Mouse (Mus musculus): ENCODE data around the gene Mad1l1. TPM values are rescaled to one million over a fixed set of nuclear protein-coding genes. Genes with fewer than 3 reads are reported as not detected.

Mad1l1 gene
- polyA plus RNA-seq, 1 experiment = 29.9 TPM

GRCm38 (mm10) chr5:140035641-140036040 is 285.7 kb downstream of the Mad1l1 start:
- DNase-seq (ENCODE audit: low read depth) = no peak
- TF ChIP-seq POLR2A (IDR thresholded peaks at IDR 0.05; ENCODE audit: borderline replicate concordance, extremely low read depth, insufficient read depth, insufficient read length, poor library complexity, severe bottlenecking) = no peak
- no peak for TF ChIP-seq CTCF (IDR thresholded peaks at IDR 0.05; ENCODE audit: borderline replicate concordance, extremely low read depth, insufficient read depth, insufficient read length)

GRCm38 (mm10) chr5:140035025-140035330 is 286.4 kb downstream of the Mad1l1 start:
- DNase-seq (ENCODE audit: low read depth) = peak; percentile 28
- TF ChIP-seq CTCF (IDR thresholded peaks at IDR 0.05; ENCODE audit: borderline replicate concordance, extremely low read depth, insufficient read depth, insufficient read length) (peak; percentile 65), POLR2A (IDR thresholded peaks at IDR 0.05; ENCODE audit: borderline replicate concordance, extremely low read depth, insufficient read depth, insufficient read length, poor library complexity, severe bottlenecking) (no peak)

GRCm38 (mm10) chr5:140034300-140035024 is 286.9 kb downstream of the Mad1l1 start:
- TF ChIP-seq POLR2A (IDR thresholded peaks at IDR 0.05; ENCODE audit: borderline replicate concordance, extremely low read depth, insufficient read depth, insufficient read length, poor library complexity, severe bottlenecking) (no peak), CTCF (IDR thresholded peaks at IDR 0.05; ENCODE audit: borderline replicate concordance, extremely low read depth, insufficient read depth, insufficient read length) (no peak)
- no peak for DNase-seq (ENCODE audit: low read depth)

GRCm38 (mm10) chr5:140026366-140026765 is 295.0 kb downstream of the Mad1l1 start:
- no peak for DNase-seq (ENCODE audit: low read depth)
- TF ChIP-seq CTCF (IDR thresholded peaks at IDR 0.05; ENCODE audit: borderline replicate concordance, extremely low read depth, insufficient read depth, insufficient read length) (no peak), POLR2A (IDR thresholded peaks at IDR 0.05; ENCODE audit: borderline replicate concordance, extremely low read depth, insufficient read depth, insufficient read length, poor library complexity, severe bottlenecking) (no peak)

- TF ChIP-seq CTCF (IDR thresholded peaks at IDR 0.05; ENCODE audit: borderline replicate concordance, extremely low read depth, insufficient read depth, insufficient read length) (no peak), POLR2A (IDR thresholded peaks at IDR 0.05; ENCODE audit: borderline replicate concordance, extremely low read depth, insufficient read depth, insufficient read length, poor library complexity, severe bottlenecking) (no peak)
- no peak for DNase-seq (ENCODE audit: low read depth)
These were observed 296.1 kb downstream of the Mad1l1 start for GRCm38 (mm10) chr5:140025301-140025700.

- no peak for TF ChIP-seq CTCF (IDR thresholded peaks at IDR 0.05; ENCODE audit: borderline replicate concordance, extremely low read depth, insufficient read depth, insufficient read length)
- no peak for TF ChIP-seq POLR2A (IDR thresholded peaks at IDR 0.05; ENCODE audit: borderline replicate concordance, extremely low read depth, insufficient read depth, insufficient read length, poor library complexity, severe bottlenecking)
- DNase-seq (ENCODE audit: low read depth) = peak; percentile 80
These were observed 297.3 kb downstream of the Mad1l1 start for GRCm38 (mm10) chr5:140023941-140024500.

- TF ChIP-seq POLR2A (IDR thresholded peaks at IDR 0.05; ENCODE audit: borderline replicate concordance, extremely low read depth, insufficient read depth, insufficient read length, poor library complexity, severe bottlenecking) = no peak
- TF ChIP-seq CTCF (IDR thresholded peaks at IDR 0.05; ENCODE audit: borderline replicate concordance, extremely low read depth, insufficient read depth, insufficient read length) = no peak
- DNase-seq (ENCODE audit: low read depth) = peak; percentile 64
These were observed 298.5 kb downstream of the Mad1l1 start for GRCm38 (mm10) chr5:140022861-140023260.

- peak; percentile 72 for DNase-seq (ENCODE audit: low read depth)
- no peak for TF ChIP-seq CTCF (IDR thresholded peaks at IDR 0.05; ENCODE audit: borderline replicate concordance, extremely low read depth, insufficient read depth, insufficient read length)
- no peak for TF ChIP-seq POLR2A (IDR thresholded peaks at IDR 0.05; ENCODE audit: borderline replicate concordance, extremely low read depth, insufficient read depth, insufficient read length, poor library complexity, severe bottlenecking)
These were observed 299.6 kb downstream of the Mad1l1 start for GRCm38 (mm10) chr5:140021755-140022154.

GRCm38 (mm10) chr5:140019616-140020015 is 301.7 kb downstream of the Mad1l1 start:
- TF ChIP-seq CTCF (IDR thresholded peaks at IDR 0.05; ENCODE audit: borderline replicate concordance, extremely low read depth, insufficient read depth, insufficient read length) (no peak), POLR2A (IDR thresholded peaks at IDR 0.05; ENCODE audit: borderline replicate concordance, extremely low read depth, insufficient read depth, insufficient read length, poor library complexity, severe bottlenecking) (no peak)
- DNase-seq (ENCODE audit: low read depth) = no peak

GRCm38 (mm10) chr5:140018780-140019179 is 302.6 kb downstream of the Mad1l1 start:
- TF ChIP-seq POLR2A (IDR thresholded peaks at IDR 0.05; ENCODE audit: borderline replicate concordance, extremely low read depth, insufficient read depth, insufficient read length, poor library complexity, severe bottlenecking) (no peak), CTCF (IDR thresholded peaks at IDR 0.05; ENCODE audit: borderline replicate concordance, extremely low read depth, insufficient read depth, insufficient read length) (no peak)
- peak; percentile 43 for DNase-seq (ENCODE audit: low read depth)

GRCm38 (mm10) chr5:140016896-140017295 is 304.5 kb downstream of the Mad1l1 start:
- no peak for TF ChIP-seq CTCF (IDR thresholded peaks at IDR 0.05; ENCODE audit: borderline replicate concordance, extremely low read depth, insufficient read depth, insufficient read length)
- no peak for TF ChIP-seq POLR2A (IDR thresholded peaks at IDR 0.05; ENCODE audit: borderline replicate concordance, extremely low read depth, insufficient read depth, insufficient read length, poor library complexity, severe bottlenecking)
- no peak for DNase-seq (ENCODE audit: low read depth)

GRCm38 (mm10) chr5:140013652-140014051 is 307.7 kb downstream of the Mad1l1 start:
- DNase-seq (ENCODE audit: low read depth) = no peak
- no peak for TF ChIP-seq CTCF (IDR thresholded peaks at IDR 0.05; ENCODE audit: borderline replicate concordance, extremely low read depth, insufficient read depth, insufficient read length)
- TF ChIP-seq POLR2A (IDR thresholded peaks at IDR 0.05; ENCODE audit: borderline replicate concordance, extremely low read depth, insufficient read depth, insufficient read length, poor library complexity, severe bottlenecking) = no peak
